ENCODE assay signal across 24 mouse cellular contexts in genomic region chr3:18881186-18881585, GRCm38 (mm10).
DNase-seq lines count a peak whose midpoint lies in the region; ATAC-seq and TF ChIP-seq lines count a peak whose summit lies in the region.
"Had no signal": no experiment of that assay in that cellular context is flagged by ENCODE, and none has a peak within 500 bp of the region (broad histone marks: within the 10 kb centered on the region; RNA-seq: fewer than 3 reads in every experiment).

No protein-coding gene starts in this region.

- no peak for DNase-seq in frontal cortex, postnatal 25 days (ENCODE audit: low spot score in 2 of 2)
- DNase-seq in liver, adult 2 months (ENCODE audit: extremely low read depth, low read depth, low spot score): peak; percentile 97
- no peak for DNase-seq in liver, postnatal 0 days
- DNase-seq in liver: no peak
- DNase-seq: adrenal gland, adult 8-10 months; adrenal gland, postnatal 14 days; adrenal gland, postnatal 36 days; B cell, adult 2 months; cerebellum, adult 11-12 months; cerebellum, adult 2 months; cerebellum, adult 9-10 months; cerebellum, postnatal 10 days; cerebellum, postnatal 25 days had no signal

- H3K4me2 ChIP-seq in liver, embryonic 12.5 days: no peak overlapping the region
- no peak overlapping the region for H3K4me2 ChIP-seq in liver, postnatal 0 days (ENCODE audit: low read depth, low read length)
- H3K4me2 ChIP-seq: embryonic facial prominence, embryonic 12.5 days; forebrain, embryonic 13.5 days; forebrain, embryonic 15.5 days had no signal

- no peak for TF ChIP-seq EP300 in liver, postnatal 0 days (IDR thresholded peaks at IDR 0.05; ENCODE audit: low read depth)

- no peak overlapping the region for H3K9ac ChIP-seq in liver, adult 2 months (ENCODE audit: low read depth, low read length)
- H3K9ac ChIP-seq in liver, embryonic 12.5 days: no peak overlapping the region
- no peak overlapping the region for H3K9ac ChIP-seq in liver, postnatal 0 days (replicated peaks)
- H3K9ac ChIP-seq: embryonic facial prominence, embryonic 12.5 days; forebrain, embryonic 13.5 days; forebrain, embryonic 15.5 days had no signal

- no peaks in the 10 kb centered on the region for H3K36me3 ChIP-seq in liver, adult 2 months (ENCODE audit: control insufficient read depth, insufficient read depth, low read length)
- H3K36me3 ChIP-seq in liver, embryonic 12.5 days: no peaks in the 10 kb centered on the region
- no peaks in the 10 kb centered on the region for H3K36me3 ChIP-seq in liver, postnatal 0 days (replicated peaks; ENCODE audit: insufficient read depth, low read length)
- H3K36me3 ChIP-seq: embryonic facial prominence, embryonic 10.5 days; embryonic facial prominence, embryonic 12.5 days; forebrain, embryonic 15.5 days; G1E had no signal

- no peak overlapping the region for H3K4me3 ChIP-seq in liver, adult 2 months (ENCODE audit: insufficient read depth, low read depth, low read length)
- no peak overlapping the region for H3K4me3 ChIP-seq in liver, embryonic 12.5 days
- no peak overlapping the region for H3K4me3 ChIP-seq in liver, postnatal 0 days (ENCODE audit: low read depth, low read length)
- H3K4me3 ChIP-seq: embryonic facial prominence, embryonic 10.5 days; embryonic facial prominence, embryonic 12.5 days; forebrain, embryonic 13.5 days; forebrain, embryonic 15.5 days had no signal

- 0 out of 2 replicates have a peak, but pooled peaks have one; percentile 23 for ATAC-seq in frontal cortex, adult (ENCODE audit: low TSS enrichment)
- no peak for ATAC-seq in liver, embryonic 12.5 days
- ATAC-seq in liver, postnatal 0 days: peak; percentile 57
- ATAC-seq: activated CD4-positive, CD25-positive, alpha-beta regulatory T cell, adult 4 months; CD4-positive, CD25-positive, alpha-beta regulatory T cell, adult 4 months; forebrain, embryonic 13.5 days; forebrain, embryonic 15.5 days; Patski had no signal

- H3K27ac ChIP-seq in liver, adult 2 months (replicated peaks; ENCODE audit: insufficient read depth, low read depth, low read length): no peak overlapping the region; the same call in 1 of the 2 replicates
- no peak overlapping the region for H3K27ac ChIP-seq in liver, embryonic 12.5 days
- no peak overlapping the region for H3K27ac ChIP-seq in liver, postnatal 0 days (ENCODE audit: low read depth)
- H3K27ac ChIP-seq: embryonic facial prominence, embryonic 10.5 days; embryonic facial prominence, embryonic 12.5 days; forebrain, embryonic 13.5 days; forebrain, embryonic 15.5 days had no signal

- no peak for TF ChIP-seq POLR2A in liver, adult 2 months (IDR thresholded peaks at IDR 0.05; ENCODE audit: extremely low read depth, insufficient read depth, low read length)

- H3K79me2 ChIP-seq in liver, adult 2 months (ENCODE audit: control insufficient read depth, insufficient read depth, low read length): no peaks in the 10 kb centered on the region

- H3K27me3 ChIP-seq in liver, adult 2 months (ENCODE audit: control insufficient read depth, insufficient read depth, low read length): no peaks in the 10 kb centered on the region
- H3K27me3 ChIP-seq in liver, embryonic 12.5 days (replicated peaks): no peaks in the 10 kb centered on the region
- no peaks in the 10 kb centered on the region for H3K27me3 ChIP-seq in liver, postnatal 0 days (ENCODE audit: insufficient read depth, low read length)
- H3K27me3 ChIP-seq: CH12.LX; embryonic facial prominence, embryonic 12.5 days; forebrain, embryonic 13.5 days; forebrain, embryonic 15.5 days; Patski had no signal

- H3K9me3 ChIP-seq in liver, embryonic 12.5 days (replicated peaks): no peaks in the 10 kb centered on the region
- no peaks in the 10 kb centered on the region for H3K9me3 ChIP-seq in liver, postnatal 0 days (ENCODE audit: low read length)
- H3K9me3 ChIP-seq: embryonic facial prominence, embryonic 10.5 days; embryonic facial prominence, embryonic 12.5 days; forebrain, embryonic 13.5 days; forebrain, embryonic 15.5 days; G1E had no signal

- H3K4me1 ChIP-seq in liver, adult 2 months (ENCODE audit: control insufficient read depth, insufficient read depth, low read length): peaks cover 12% of the 10 kb centered on the region
- H3K4me1 ChIP-seq in liver, embryonic 12.5 days: no peaks in the 10 kb centered on the region
- no peaks in the 10 kb centered on the region for H3K4me1 ChIP-seq in liver, postnatal 0 days (ENCODE audit: insufficient read depth)
- H3K4me1 ChIP-seq: embryonic facial prominence, embryonic 10.5 days; embryonic facial prominence, embryonic 12.5 days; forebrain, embryonic 13.5 days; forebrain, embryonic 15.5 days had no signal

- TF ChIP-seq CTCF in liver, adult 2 months (IDR thresholded peaks at IDR 0.05; ENCODE audit: low read depth, low read length): no peak
- no peak for TF ChIP-seq CTCF in liver, postnatal 0 days (IDR thresholded peaks at IDR 0.05; ENCODE audit: low read depth)

- WGBS in liver, adult 2 months: 26% methylated on average over 2 of the region's 2 CpGs
- WGBS in liver, embryonic 12.5 days (ENCODE audit: insufficient replicate concordance): 59% methylated on average over 2 of the region's 2 CpGs
- WGBS in liver, postnatal 0 days (ENCODE audit: insufficient replicate concordance): 43% methylated on average over 2 of the region's 2 CpGs
